Mouse (Mus musculus) urinary bladder, postnatal 14 days (tissue): Measurements from ENCODE around the gene Slc22a29.
"Not testable (repeated sequence)": the region's sequence is repeated elsewhere in the genome, so short reads cannot be mapped to it uniquely, and the experiment has no call there.

Source experiments
- DNase-seq: peaks from one replicate; pipeline ENCODE4 v3.0.0; 2021; ENCODE audit warnings: low spot score

Gene Slc22a29

DNA sequence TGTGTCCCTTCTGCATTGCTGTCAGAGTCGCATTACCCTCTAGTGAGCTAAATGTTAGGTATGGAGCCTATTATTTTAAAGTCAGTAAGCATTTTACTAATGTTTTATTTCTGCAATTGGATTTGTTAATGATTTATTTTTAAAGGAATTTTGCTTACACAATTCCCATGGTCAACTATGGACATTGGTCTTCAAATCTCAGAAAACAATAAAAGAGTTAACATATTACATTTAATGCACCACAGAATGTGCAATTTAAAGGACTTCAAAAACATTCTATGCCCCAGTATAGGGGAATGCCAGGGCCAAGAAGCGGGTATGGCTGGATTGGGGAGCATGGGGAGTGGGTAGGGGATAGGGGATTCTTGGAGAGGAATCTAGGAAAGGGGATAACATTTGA, at the start of gene Slc22a29:
Gene Slc22a29 (minus strand): TSS at position 101 of the 400 bp plus-strand sequence.
- DNase-seq: no peak

- DNase-seq: no peak
Measured at GRCm38 (mm10) chr19:8265324-8265723, 46.6 kb upstream of the Slc22a29 start.

DNA sequence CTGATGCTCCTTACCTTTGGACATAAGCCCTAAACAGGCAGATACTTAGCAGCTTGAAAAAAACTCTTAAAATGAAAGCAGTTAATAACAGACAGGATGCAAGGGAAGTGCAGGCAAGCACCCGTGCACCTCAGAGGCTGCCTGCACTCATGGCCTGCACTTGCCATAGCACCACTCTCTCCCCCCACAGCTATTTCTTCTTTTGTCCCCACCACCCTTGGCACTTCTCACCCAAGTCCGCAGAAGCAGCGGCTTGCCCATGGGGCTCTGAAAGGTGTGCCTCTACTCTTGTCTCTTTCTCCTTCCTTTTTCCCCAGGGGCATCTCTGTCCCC, 34.0 kb upstream of the Slc22a29 start:
- no peak for DNase-seq

GRCm38 (mm10) chr19:8251896-8252704, 33.4 kb upstream of the Slc22a29 start:
- peak; percentile 29 for DNase-seq

DNA sequence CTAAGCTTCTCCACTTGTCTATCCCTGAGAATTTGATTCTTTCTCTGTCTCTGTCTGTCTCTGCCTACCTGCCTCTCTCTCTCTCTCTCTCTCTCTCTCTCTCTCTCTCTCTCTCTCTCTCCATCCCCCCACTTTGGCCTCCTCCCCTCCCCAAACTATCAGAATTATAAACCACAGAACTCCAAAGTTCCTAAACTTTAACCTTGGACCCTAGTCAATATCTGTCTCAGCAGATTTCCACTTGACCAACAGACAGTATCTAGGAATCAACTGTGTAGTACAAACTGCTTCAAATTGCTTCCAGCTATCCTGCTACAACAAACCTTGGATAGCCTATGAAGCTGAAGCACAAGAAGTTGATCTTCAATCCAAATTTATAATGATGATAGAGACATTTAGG, 10.2 kb upstream of the Slc22a29 start:
- DNase-seq: no peak

GRCm38 (mm10) chr19:8148787-8149523, 69.7 kb downstream of the Slc22a29 start:
- no peak for DNase-seq

- not testable (repeated sequence) for DNase-seq
Measured at GRCm38 (mm10) chr19:8142716-8143115, 76.0 kb downstream of the Slc22a29 start.

DNA sequence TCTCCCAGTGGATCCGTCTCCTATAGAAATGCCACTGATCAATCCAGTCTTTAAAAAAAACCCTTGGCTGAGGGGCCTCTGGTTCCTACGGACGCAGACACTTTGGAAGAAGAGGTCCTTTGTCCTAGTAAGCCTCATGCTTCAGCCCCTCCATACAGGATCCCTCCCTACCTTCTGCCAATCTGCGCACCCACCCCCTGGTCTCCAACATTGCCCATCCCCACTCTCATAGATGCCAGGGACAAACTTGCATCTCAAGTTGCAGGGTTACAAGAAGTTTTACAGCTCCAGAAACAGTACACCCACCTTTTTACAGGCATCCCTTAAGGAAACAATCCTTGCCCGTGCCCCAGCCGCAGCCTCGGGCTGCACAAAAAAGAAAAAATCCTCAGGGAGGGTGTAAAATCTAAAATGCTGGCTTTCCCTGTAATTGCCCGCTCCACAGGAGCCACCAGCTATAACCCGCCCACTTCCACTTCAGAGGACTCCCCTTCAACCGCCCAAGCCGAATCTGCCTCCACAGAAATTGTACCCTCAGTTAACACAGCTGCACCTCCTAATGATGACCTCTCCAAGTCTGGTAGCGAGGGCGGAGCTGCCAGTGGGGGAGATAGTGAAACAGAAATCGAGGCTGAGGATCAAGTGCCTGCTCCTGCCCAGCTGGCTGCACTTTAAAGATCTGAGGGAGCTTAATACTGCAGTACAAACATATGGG, 84.4 kb downstream of the Slc22a29 start:
- DNase-seq: not testable (repeated sequence)

DNA sequence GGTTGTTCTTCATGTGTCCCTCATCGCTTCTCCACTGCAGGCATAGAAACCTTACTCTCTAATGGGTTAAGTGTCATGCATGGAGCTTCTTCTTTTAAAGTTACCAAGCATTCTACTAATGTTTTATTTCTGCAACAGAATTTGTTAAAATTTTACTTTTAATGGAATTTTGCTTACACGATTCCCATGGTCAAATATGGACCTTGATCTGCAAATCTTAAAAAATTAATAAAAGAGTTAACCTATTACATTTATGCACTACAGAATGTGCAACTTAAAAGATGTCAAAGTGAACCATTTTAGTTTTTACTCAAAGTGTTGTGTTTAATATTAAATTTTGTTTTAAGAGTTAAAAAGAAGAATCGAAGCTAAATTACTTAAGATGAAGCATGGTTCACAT, 86.8 kb downstream of the Slc22a29 start, which contains the start of gene Slc22a28:
Gene Slc22a28 (minus strand): TSS at position 102 of the 400 bp plus-strand sequence.
- DNase-seq: not testable (repeated sequence)
